Mouse (Mus musculus): ENCODE data around the gene Tagln2.

DNA sequence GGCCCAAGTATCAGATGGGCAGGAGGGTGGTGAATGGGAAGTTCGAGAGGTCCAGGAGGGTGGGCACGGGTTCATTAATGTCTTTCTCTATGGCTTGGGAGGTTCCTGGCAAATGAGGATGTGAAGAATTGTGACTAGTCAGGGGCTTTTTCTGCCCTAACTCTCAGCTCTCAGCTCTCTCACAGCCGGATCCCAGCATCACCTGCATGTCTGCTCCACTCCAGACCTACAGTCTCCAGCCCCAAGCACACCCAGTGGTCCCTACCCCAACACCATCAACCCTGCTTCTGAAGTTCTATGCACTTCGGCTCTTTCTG is 14.3 kb downstream of the Tagln2 start:
- TF ChIP-seq CTCF (IDR thresholded peaks at IDR 0.05; ENCODE audit: low read depth) (no peak), EP300 (IDR thresholded peaks at IDR 0.05; ENCODE audit: low read depth) (no peak)
